Mouse (Mus musculus) T-helper 2 cell (primary cell): ENCODE measurements around the gene Noto.

ENCODE experiments used
- in situ Hi-C: fragments of 300-600 bp; cut with MboI, MseI; formaldehyde crosslinking; loops from one replicate; pipeline ENCODE4 v1.15.1; 2025; ENCODE audit warnings: high pct_unique_total_duplicates

Gene Noto

GRCm38 (mm10) chr6:85471962-85472361 lies 48.3 kb downstream of the Noto start:
- in situ Hi-C loops = no loop called here

- in situ Hi-C loops = no loop called here
Measured at GRCm38 (mm10) chr6:85472542-85472941, 48.9 kb downstream of the Noto start.

- in situ Hi-C loops = no loop called here
Measured at GRCm38 (mm10) chr6:85475581-85475980, 51.9 kb downstream of the Noto start.

GRCm38 (mm10) chr6:85477366-85477917 lies 53.8 kb downstream of the Noto start:
- in situ Hi-C loops = no loop called here

- in situ Hi-C loops = no loop called here
Measured at GRCm38 (mm10) chr6:85478416-85478815, 54.7 kb downstream of the Noto start.
